Mouse (Mus musculus): ENCODE measurements around the gene Rnf167. TPM values are rescaled to one million over a fixed set of nuclear protein-coding genes. Genes with fewer than 3 reads are reported as not detected.

The Rnf167 gene
- total and polyA plus RNA-seq, 3 experiments, result 50.8 to 65.0 (median 58.7) TPM

DNA sequence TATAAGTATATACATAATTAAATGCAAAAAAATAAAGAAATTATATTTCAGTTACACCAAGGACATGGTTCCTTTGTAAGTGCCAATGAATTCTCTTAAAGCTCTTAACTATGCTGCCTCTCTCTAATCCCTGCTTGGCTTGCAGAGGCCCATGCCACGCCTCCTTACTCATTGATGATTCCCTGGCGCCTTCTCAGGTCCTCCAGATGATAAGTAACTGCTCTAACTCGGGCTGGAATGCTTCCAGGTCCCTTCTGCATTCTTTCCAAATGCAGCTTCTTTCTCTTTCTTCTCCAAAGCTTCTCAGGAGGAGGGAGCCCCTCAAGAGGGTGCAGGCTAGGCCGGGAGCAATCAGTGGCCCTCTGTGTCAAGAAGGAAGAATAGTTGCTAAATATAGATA lies 42.5 kb downstream of the Rnf167 start:
- 67% methylated on average over 4 of the region's 4 CpGs for WGBS
- no peak overlapping the region for H3K27ac ChIP-seq
- no peak overlapping the region for H3K4me3 ChIP-seq
- no peak for DNase-seq
- H3K79me2 ChIP-seq (replicated peaks; ENCODE audit: control insufficient read depth, insufficient read depth, low read length), result no peaks in the 10 kb centered on the region
- H3K4me1 ChIP-seq (ENCODE audit: control insufficient read depth, insufficient read depth, low read length), result peaks cover 4% of the 10 kb centered on the region
- intact Hi-C loops (cut with DNase I), result loop anchor here (5.0 kb wide), 2 partner anchors 42 to 68 kb away; partner anchors contain the start of genes Rnf167 and Slc25a11
- no peak overlapping the region for H3K9ac ChIP-seq (ENCODE audit: low read depth, low read length)
- no peak for TF ChIP-seq POLR2A (IDR thresholded peaks at IDR 0.05; ENCODE audit: insufficient read depth, low read depth, low read length)
- no peak for TF ChIP-seq EP300 (IDR thresholded peaks at IDR 0.05; ENCODE audit: insufficient read depth, low read depth, low read length)
- TF ChIP-seq CTCF (IDR thresholded peaks at IDR 0.05), result no peak
- no peaks in the 10 kb centered on the region for H3K27me3 ChIP-seq (ENCODE audit: control insufficient read depth, insufficient read depth, low read length)
- H3K36me3 ChIP-seq (ENCODE audit: control insufficient read depth, insufficient read depth, low read length), result no peaks in the 10 kb centered on the region; the same call in 1 of the 2 replicates

DNA sequence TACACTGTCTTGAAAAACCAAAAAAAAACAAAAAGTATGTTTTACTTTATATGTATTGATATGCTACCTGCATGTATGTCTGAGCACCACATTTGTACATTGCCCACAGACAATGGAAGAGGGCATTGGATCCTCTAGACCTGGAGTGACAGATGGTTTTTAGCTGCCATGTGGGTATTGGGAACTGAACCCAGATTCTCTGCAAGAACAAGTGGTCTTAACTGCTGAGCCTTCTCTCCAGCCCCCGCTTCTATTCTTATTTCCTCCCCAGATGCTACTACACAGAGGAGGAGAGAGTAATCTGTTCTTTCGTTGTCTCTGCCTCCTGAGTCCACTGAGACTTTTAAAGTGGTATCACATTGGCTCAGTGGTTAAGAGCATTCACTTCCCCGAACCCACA lies 46.5 kb downstream of the Rnf167 start:
- WGBS, result 54% methylated on average over 3 of the region's 3 CpGs
- intact Hi-C loops (cut with DNase I), result loop anchor here (5.0 kb wide), 1 partner anchor 39 kb away; no protein-coding TSS in a partner anchor
- no peak overlapping the region for H3K27ac ChIP-seq
- no peak for TF ChIP-seq EP300 (IDR thresholded peaks at IDR 0.05; ENCODE audit: insufficient read depth, low read depth, low read length)
- TF ChIP-seq POLR2A (IDR thresholded peaks at IDR 0.05; ENCODE audit: insufficient read depth, low read depth, low read length), result no peak
- no peak for TF ChIP-seq CTCF (IDR thresholded peaks at IDR 0.05)
- H3K27me3 ChIP-seq (ENCODE audit: control insufficient read depth, insufficient read depth, low read length), result no peaks in the 10 kb centered on the region
- H3K4me1 ChIP-seq (ENCODE audit: control insufficient read depth, insufficient read depth, low read length), result peaks cover 2% of the 10 kb centered on the region
- no peak overlapping the region for H3K4me3 ChIP-seq
- H3K79me2 ChIP-seq (replicated peaks; ENCODE audit: control insufficient read depth, insufficient read depth, low read length), result no peaks in the 10 kb centered on the region
- H3K36me3 ChIP-seq (ENCODE audit: control insufficient read depth, insufficient read depth, low read length), result no peaks in the 10 kb centered on the region; the same call in 1 of the 2 replicates
- H3K9ac ChIP-seq (ENCODE audit: low read depth, low read length), result no peak overlapping the region
- no peak for DNase-seq

DNA sequence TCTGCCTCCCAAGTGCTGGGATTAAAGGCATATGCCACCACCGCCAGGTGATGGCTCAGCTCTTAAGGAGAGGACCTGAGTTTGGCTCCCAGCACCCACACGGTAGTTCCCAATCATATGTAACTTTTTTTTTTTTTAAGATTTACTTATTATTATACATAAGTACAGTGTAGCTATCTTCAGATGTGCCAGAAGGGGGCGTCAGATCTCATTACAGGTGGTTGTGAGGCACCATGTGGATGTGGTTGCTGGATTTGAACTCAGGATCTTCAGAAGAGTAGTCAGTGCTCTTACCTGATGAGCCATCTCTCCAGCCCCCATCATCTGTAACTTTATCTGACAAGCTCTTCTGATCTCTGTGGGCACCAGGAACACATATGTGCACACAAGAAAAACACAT lies 50.3 kb downstream of the Rnf167 start:
- Histone ChIP-seq H3K79me2 (replicated peaks; ENCODE audit: control insufficient read depth, insufficient read depth, low read length) (peaks cover 2% of the 10 kb centered on the region; the same call in 1 of the 2 replicates), H3K27me3 (ENCODE audit: control insufficient read depth, insufficient read depth, low read length) (no peaks in the 10 kb centered on the region), H3K36me3 (ENCODE audit: control insufficient read depth, insufficient read depth, low read length) (no peaks in the 10 kb centered on the region), H3K27ac (no peak overlapping the region), H3K9ac (ENCODE audit: low read depth, low read length) (no peak overlapping the region), H3K4me3 (no peak overlapping the region), H3K4me1 (ENCODE audit: control insufficient read depth, insufficient read depth, low read length) (peaks cover under 1% of the 10 kb centered on the region; the same call in 1 of the 2 replicates)
- DNase-seq, result no peak
- 77% methylated on average over 3 of the region's 3 CpGs for WGBS
- peak; percentile 41 for TF ChIP-seq CTCF (IDR thresholded peaks at IDR 0.05)
- no peak for TF ChIP-seq EP300 (IDR thresholded peaks at IDR 0.05; ENCODE audit: insufficient read depth, low read depth, low read length)
- TF ChIP-seq POLR2A (IDR thresholded peaks at IDR 0.05; ENCODE audit: insufficient read depth, low read depth, low read length), result no peak
- intact Hi-C loops (cut with DNase I), result no loop called here

DNA sequence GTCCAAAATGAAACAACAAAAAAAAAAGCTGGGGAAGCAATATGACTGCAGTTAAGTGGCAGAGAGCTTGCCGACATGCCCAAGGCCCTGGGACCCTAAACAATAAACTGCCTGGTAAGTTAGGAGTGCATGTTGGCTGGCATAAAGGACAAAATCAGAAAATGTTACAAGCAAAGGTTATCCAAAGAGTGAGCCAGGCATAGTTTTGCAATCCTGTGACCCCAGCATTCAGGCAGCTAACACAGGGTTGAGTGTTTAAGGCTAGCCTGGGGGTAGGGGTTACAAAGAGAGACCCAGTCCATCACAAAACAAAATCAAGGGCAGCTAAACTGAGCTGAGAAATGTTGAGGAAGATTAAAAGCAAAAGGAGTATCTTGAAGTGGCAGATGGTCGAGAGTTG lies 52.0 kb downstream of the Rnf167 start:
- TF ChIP-seq POLR2A (IDR thresholded peaks at IDR 0.05; ENCODE audit: insufficient read depth, low read depth, low read length) (no peak), CTCF (IDR thresholded peaks at IDR 0.05) (no peak), EP300 (IDR thresholded peaks at IDR 0.05; ENCODE audit: insufficient read depth, low read depth, low read length) (no peak)
- DNase-seq, result no peak
- peaks cover 5% of the 10 kb centered on the region; the same call in 1 of the 2 replicates for H3K36me3 ChIP-seq (ENCODE audit: control insufficient read depth, insufficient read depth, low read length)
- H3K79me2 ChIP-seq (replicated peaks; ENCODE audit: control insufficient read depth, insufficient read depth, low read length), result peaks cover 2% of the 10 kb centered on the region; the same call in 1 of the 2 replicates
- H3K27ac ChIP-seq, result no peak overlapping the region
- H3K27me3 ChIP-seq (ENCODE audit: control insufficient read depth, insufficient read depth, low read length), result no peaks in the 10 kb centered on the region
- WGBS, result 93% methylated on average over 2 of the region's 2 CpGs
- H3K4me3 ChIP-seq, result no peak overlapping the region
- H3K9ac ChIP-seq (ENCODE audit: low read depth, low read length), result no peak overlapping the region
- peaks cover 6% of the 10 kb centered on the region for H3K4me1 ChIP-seq (ENCODE audit: control insufficient read depth, insufficient read depth, low read length)
- intact Hi-C loops (cut with DNase I), result no loop called here

DNA sequence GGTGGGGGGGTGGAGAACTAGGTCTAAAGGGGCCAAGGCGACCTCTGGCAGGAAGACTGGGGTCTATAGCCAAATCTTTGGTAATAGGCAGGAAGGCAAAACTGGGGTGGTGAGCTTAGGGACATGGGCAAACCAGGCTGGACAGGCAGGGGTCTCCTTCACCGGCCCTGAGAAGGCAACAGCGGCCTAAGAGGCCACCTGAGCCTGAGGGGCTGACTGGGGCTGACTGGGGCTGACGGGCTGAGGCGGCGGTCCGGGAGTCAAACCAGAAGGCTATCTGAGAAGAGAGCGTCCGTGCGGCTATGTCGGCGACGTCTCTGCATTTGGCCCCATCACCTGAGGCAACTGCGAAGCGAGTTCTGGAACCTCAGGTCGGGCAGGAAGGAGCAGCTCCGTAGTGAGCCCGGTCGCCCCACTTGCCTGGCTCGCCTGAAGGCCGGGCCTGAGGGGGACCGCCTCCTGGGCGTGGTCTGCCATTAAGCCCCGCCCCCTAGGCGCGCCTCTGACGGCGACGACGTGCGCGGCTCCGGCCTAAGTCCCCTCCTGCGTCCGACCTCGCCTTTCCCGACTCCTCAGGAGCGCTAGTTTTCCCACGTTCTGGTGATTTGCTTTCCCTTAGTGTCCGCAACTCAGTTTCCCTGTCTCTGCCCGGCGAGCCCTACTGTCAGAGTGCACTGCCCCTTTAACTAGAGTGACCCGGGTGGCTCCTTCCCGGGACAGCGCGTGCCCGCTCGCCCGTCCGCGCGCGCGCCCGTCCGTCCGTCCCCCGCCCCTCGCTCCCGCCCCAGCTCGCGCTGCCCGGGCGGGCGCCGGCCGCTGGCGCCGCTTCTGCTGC lies 52.9 kb downstream of the Rnf167 start, which contains the start of the genes Inca1 and Kif1c:
Inca1 (minus strand) TSS at position 434 of the 835 bp plus-strand sequence.
Kif1c (plus strand) TSS at position 827 of the 835 bp plus-strand sequence.
- peak within 1 kb of the TSS; percentile 92 for H3K4me3 ChIP-seq
- H3K36me3 ChIP-seq (ENCODE audit: control insufficient read depth, insufficient read depth, low read length), result peaks cover 5% of the 10 kb centered on the region; the same call in 1 of the 2 replicates
- H3K79me2 ChIP-seq (replicated peaks; ENCODE audit: control insufficient read depth, insufficient read depth, low read length), result peaks cover 2% of the 10 kb centered on the region; the same call in 1 of the 2 replicates
- H3K4me1 ChIP-seq (ENCODE audit: control insufficient read depth, insufficient read depth, low read length), result peaks cover 6% of the 10 kb centered on the region
- intact Hi-C loops (cut with DNase I), result loop anchor here (1.0 to 2.0 kb wide), 3 partner anchors 12 to 53 kb away; partner anchors contain the start of genes Camta2, Rnf167, Slc25a11 and Spag7
- peak within 1 kb of the TSS; percentile 100 for H3K27ac ChIP-seq
- no peak for TF ChIP-seq CTCF (IDR thresholded peaks at IDR 0.05)
- TF ChIP-seq POLR2A (IDR thresholded peaks at IDR 0.05; ENCODE audit: insufficient read depth, low read depth, low read length), result peak; percentile 97
- peak; percentile 84; the same call in 1 of the 2 replicates for TF ChIP-seq EP300 (IDR thresholded peaks at IDR 0.05; ENCODE audit: insufficient read depth, low read depth, low read length)
- H3K9ac ChIP-seq (ENCODE audit: low read depth, low read length), result peak within 1 kb of the TSS; percentile 91
- WGBS, result 2% methylated on average over 69 of the region's 69 CpGs
- peak; percentile 97 to 99 for DNase-seq
- H3K27me3 ChIP-seq (ENCODE audit: control insufficient read depth, insufficient read depth, low read length), result no peaks in the 10 kb centered on the region
